Mouse (Mus musculus): ENCODE results near the gene Aspscr1. TPM values are rescaled to one million over a fixed set of nuclear protein-coding genes. Genes with fewer than 3 reads are reported as not detected.
A peak's percentile ranks its signal among the peaks of the same experiment; 100 is the strongest.
"Not testable (repeated sequence)": the region's sequence is repeated elsewhere in the genome, so short reads cannot be mapped to it uniquely, and the experiment has no call there.

Gene Aspscr1
- polyA plus RNA-seq, 1 experiment from 2014 or later = 129 TPM

DNA sequence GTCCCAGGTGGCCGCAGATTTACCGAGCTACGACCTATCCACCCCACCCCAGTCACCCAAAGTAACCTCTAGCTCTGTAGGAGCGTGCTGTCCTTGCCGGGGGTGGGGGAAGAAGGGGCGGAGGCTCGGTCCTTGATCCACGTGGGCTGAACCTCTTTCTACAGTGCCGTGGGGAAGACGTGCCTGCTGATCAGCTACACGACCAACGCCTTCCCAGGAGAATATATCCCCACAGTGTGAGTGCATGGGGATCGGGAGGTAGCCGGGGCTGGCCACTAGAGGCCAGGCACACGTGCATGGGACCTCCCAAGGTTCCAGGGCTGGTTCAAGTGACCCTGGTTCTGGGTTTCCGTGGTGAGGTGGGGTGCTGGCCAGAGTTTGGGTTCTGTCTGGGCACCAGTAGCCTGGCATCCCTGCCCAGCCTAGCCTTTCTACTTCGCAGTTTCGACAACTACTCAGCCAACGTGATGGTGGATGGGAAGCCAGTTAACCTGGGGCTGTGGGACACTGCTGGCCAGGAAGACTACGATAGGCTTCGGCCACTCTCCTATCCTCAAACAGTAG is 49.4 kb downstream of the Aspscr1 start:
- Histone ChIP-seq H3K36me3 (ENCODE audit: control insufficient read depth, insufficient read depth, low read length) (peaks cover 31% of the 10 kb centered on the region), H3K27ac (ENCODE audit: low read depth, low read length) (no peak overlapping the region), H3K4me2 (ENCODE audit: low read length) (peak overlapping the region; percentile 95), H3K9me3 (replicated peaks; ENCODE audit: control insufficient read depth, low read length) (no peaks in the 10 kb centered on the region), H3K4me3 (ENCODE audit: low read depth, low read length) (peak overlapping the region; percentile 64), H3K4me1 (ENCODE audit: control insufficient read depth, insufficient read depth, low read length) (peaks cover 11% of the 10 kb centered on the region), H3K27me3 (replicated peaks; ENCODE audit: control insufficient read depth, insufficient read depth, low read length) (no peaks in the 10 kb centered on the region), H3K9ac (ENCODE audit: low read length) (peak overlapping the region; percentile 84)
- no peak for DNase-seq (ENCODE audit: low spot score)
- no peak for ATAC-seq
- 17% methylated on average over 21 of the region's 21 CpGs for WGBS

DNA sequence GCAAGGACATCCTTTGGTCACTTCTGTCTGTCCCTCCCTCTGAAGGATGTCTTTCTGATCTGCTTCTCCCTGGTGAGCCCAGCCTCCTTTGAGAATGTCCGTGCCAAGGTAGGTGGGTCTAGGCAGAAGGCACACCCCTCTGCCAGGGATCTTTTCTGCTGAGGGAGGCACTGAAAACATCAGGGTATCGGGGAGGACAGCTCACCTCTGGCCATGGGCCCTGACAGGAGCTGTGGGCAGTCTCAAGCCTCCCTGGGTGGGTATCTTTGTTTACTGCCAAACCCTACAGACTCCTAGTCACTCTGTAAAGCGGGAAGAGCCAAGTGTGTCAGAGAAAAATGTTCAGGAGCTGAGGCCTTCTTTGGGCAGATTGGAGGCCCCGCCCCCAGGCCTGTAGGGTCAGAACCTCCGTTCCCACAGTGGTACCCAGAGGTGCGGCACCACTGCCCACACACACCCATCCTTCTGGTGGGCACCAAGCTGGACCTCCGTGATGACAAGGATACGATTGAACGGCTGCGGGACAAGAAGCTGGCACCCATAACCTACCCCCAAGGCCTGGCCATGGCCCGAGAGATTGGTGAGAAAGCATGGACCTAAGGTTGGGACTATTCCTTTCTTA is 50.1 kb downstream of the Aspscr1 start:
- DNase-seq (ENCODE audit: low spot score) (no peak), ATAC-seq (no peak)
- Histone ChIP-seq H3K4me1 (ENCODE audit: control insufficient read depth, insufficient read depth, low read length) (peaks cover 11% of the 10 kb centered on the region), H3K4me2 (ENCODE audit: low read length) (peak overlapping the region; percentile 95; the same call in 1 of the 2 replicates), H3K27me3 (replicated peaks; ENCODE audit: control insufficient read depth, insufficient read depth, low read length) (no peaks in the 10 kb centered on the region), H3K9ac (ENCODE audit: low read length) (peak overlapping the region; percentile 84; the same call in 1 of the 2 replicates), H3K9me3 (replicated peaks; ENCODE audit: control insufficient read depth, low read length) (no peaks in the 10 kb centered on the region), H3K27ac (ENCODE audit: low read depth, low read length) (no peak overlapping the region), H3K36me3 (ENCODE audit: control insufficient read depth, insufficient read depth, low read length) (peaks cover 24% of the 10 kb centered on the region), H3K4me3 (ENCODE audit: low read depth, low read length) (no peak overlapping the region)
- WGBS = 88% methylated on average over 11 of the region's 11 CpGs

DNA sequence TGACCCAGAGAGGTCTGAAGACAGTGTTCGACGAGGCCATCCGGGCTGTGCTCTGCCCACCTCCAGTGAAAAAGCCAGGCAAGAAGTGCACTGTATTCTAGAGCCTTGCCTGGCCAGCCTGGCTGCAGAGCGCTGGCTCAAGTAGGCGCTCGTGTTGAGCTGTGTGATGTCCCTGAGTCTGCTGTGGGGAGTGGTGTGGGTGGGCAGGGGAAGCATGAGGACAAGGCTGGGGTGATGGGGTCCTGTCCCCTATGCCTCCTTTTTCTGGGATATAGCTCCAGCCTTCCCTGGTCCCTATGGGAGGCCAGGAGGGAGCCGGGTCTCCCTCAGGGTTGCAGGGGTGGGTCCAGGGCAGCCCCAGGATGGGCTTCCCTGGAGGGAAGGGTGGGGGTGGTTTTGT is 50.7 kb downstream of the Aspscr1 start:
- H3K9ac ChIP-seq (ENCODE audit: low read length) = no peak overlapping the region
- no peak for ATAC-seq
- H3K9me3 ChIP-seq (replicated peaks; ENCODE audit: control insufficient read depth, low read length) = no peaks in the 10 kb centered on the region
- no peak for DNase-seq (ENCODE audit: low spot score)
- no peak overlapping the region for H3K4me3 ChIP-seq (ENCODE audit: low read depth, low read length)
- peaks cover 17% of the 10 kb centered on the region for H3K36me3 ChIP-seq (ENCODE audit: control insufficient read depth, insufficient read depth, low read length)
- no peaks in the 10 kb centered on the region for H3K27me3 ChIP-seq (replicated peaks; ENCODE audit: control insufficient read depth, insufficient read depth, low read length)
- H3K27ac ChIP-seq (ENCODE audit: low read depth, low read length) = no peak overlapping the region
- H3K4me2 ChIP-seq (ENCODE audit: low read length) = no peak overlapping the region
- H3K4me1 ChIP-seq (ENCODE audit: control insufficient read depth, insufficient read depth, low read length) = peaks cover 11% of the 10 kb centered on the region
- 85% methylated on average over 7 of the region's 7 CpGs for WGBS

DNA sequence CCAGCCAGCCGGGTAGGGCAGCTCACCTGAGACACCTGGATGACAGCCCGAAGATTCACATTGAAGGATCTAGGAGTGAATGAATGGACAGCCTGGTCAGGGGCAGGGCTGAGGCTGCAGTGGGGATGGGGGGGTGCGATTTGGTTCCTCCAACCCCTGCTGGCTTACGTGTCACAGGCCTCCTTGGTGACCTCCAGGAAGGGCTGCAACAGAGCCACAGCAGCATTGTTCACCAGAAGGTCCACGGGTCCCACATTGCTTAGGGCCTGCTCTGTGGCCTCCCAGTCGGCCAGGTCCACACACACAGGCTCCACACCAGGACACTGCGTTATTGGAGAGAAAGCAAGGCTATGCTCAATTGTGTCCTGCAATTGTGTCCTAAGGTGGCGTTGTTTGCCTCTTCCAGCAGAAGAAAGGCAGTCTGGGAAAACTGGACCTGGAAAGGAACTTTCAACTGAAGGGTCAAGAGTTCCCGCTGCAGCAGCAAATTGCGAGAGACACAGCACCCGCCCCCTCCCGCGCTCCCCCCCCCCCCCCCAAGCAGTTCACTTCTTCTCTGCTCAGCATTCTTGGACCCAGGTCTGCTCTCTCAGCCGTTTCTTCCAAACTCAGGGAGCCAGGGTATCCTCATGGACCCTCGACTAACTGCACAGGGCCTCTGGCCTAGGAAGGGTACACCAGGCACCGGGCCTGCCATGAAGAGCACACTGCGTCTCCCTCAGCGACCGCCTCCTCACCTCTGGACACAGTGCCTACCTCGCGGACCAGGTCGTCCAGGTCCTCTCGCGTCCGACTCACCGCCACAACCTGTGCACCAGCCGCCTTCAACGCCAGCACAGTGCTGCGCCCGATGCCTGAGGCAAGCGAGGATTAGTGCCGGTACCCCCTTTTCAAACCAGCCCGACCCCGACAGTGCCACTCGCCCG is 53.7 kb downstream of the Aspscr1 start:
- Histone ChIP-seq H3K4me1 (ENCODE audit: control insufficient read depth, insufficient read depth, low read length) (peaks cover 9% of the 10 kb centered on the region), H3K9ac (ENCODE audit: low read length) (peak overlapping the region; percentile 60), H3K9me3 (replicated peaks; ENCODE audit: control insufficient read depth, low read length) (no peaks in the 10 kb centered on the region), H3K27ac (ENCODE audit: low read depth, low read length) (no peak overlapping the region), H3K36me3 (ENCODE audit: control insufficient read depth, insufficient read depth, low read length) (0 out of 2 replicates have a peak, but pooled peaks cover 4% of the 10 kb centered on the region), H3K4me2 (ENCODE audit: low read length) (peak overlapping the region; percentile 86), H3K27me3 (replicated peaks; ENCODE audit: control insufficient read depth, insufficient read depth, low read length) (no peaks in the 10 kb centered on the region), H3K4me3 (ENCODE audit: low read depth, low read length) (peak overlapping the region; percentile 46)
- ATAC-seq = 0 out of 2 replicates have a peak, but pooled peaks have one; percentile 12
- no peak for DNase-seq (ENCODE audit: low spot score)
- 20% methylated on average over 34 of the region's 36 CpGs for WGBS

DNA sequence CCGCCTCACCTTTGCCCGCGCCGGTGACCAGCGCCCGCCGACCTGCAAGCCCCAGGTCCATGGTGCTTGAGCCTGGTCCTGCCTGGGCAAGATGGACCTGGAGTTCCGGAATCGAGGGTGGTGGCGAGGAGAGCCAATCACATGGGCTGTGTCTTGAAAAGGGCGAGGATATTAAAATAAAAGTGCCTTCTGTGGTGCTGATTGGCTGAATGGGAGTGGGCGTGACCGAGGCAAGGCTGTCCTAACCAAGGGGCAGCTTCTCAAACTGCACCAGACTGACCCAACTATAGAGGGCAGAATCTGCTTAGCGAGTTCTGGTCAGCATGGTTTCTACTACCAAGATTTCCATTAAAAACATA is 54.4 kb downstream of the Aspscr1 start, which contains the start of gene Dcxr:
Gene Dcxr, minus strand, starts transcription at position 113 of the 359 bp plus-strand sequence.
- peaks cover 4% of the 10 kb centered on the region; the same call in 1 of the 2 replicates for H3K4me1 ChIP-seq (ENCODE audit: control insufficient read depth, insufficient read depth, low read length)
- H3K9ac ChIP-seq (ENCODE audit: low read length) = peak within 1 kb of the TSS; percentile 60
- H3K4me3 ChIP-seq (ENCODE audit: low read depth, low read length) = peak within 1 kb of the TSS; percentile 46
- H3K9me3 ChIP-seq (replicated peaks; ENCODE audit: control insufficient read depth, low read length) = no peaks in the 10 kb centered on the region
- 0 out of 2 replicates have a peak, but pooled peaks cover 4% of the 10 kb centered on the region for H3K36me3 ChIP-seq (ENCODE audit: control insufficient read depth, insufficient read depth, low read length)
- H3K27ac ChIP-seq (ENCODE audit: low read depth, low read length) = no peak within 1 kb of the TSS
- DNase-seq (ENCODE audit: low spot score) = peak; percentile 83
- under 1% methylated on average over 14 of the region's 14 CpGs for WGBS
- H3K27me3 ChIP-seq (replicated peaks; ENCODE audit: control insufficient read depth, insufficient read depth, low read length) = no peaks in the 10 kb centered on the region
- peak within 1 kb of the TSS; percentile 86 for H3K4me2 ChIP-seq (ENCODE audit: low read length)
- ATAC-seq = peak; percentile 81

DNA sequence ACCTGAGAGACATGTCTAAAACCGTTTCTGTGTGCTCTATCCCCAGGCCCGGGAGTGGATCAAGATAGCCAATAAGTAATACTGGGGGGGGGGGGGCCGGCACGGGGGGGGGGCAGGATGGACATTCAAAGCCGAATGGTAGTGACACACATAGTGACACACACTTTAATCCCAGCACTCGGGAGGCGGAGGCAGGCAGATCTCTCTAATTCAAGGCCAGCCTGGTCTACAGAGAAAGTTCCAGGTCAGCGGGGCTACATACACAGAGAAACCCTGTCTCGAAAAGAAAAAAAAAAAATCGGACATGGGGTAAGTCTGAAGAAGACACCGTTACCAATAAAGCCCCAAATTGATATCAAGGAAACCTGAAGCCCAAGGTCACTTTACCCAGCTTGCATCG is 54.8 kb downstream of the Aspscr1 start:
- Histone ChIP-seq H3K4me3 (ENCODE audit: low read depth, low read length) (no peak overlapping the region), H3K36me3 (ENCODE audit: control insufficient read depth, insufficient read depth, low read length) (0 out of 2 replicates have a peak, but pooled peaks cover 4% of the 10 kb centered on the region)
- ATAC-seq = no peak

DNA sequence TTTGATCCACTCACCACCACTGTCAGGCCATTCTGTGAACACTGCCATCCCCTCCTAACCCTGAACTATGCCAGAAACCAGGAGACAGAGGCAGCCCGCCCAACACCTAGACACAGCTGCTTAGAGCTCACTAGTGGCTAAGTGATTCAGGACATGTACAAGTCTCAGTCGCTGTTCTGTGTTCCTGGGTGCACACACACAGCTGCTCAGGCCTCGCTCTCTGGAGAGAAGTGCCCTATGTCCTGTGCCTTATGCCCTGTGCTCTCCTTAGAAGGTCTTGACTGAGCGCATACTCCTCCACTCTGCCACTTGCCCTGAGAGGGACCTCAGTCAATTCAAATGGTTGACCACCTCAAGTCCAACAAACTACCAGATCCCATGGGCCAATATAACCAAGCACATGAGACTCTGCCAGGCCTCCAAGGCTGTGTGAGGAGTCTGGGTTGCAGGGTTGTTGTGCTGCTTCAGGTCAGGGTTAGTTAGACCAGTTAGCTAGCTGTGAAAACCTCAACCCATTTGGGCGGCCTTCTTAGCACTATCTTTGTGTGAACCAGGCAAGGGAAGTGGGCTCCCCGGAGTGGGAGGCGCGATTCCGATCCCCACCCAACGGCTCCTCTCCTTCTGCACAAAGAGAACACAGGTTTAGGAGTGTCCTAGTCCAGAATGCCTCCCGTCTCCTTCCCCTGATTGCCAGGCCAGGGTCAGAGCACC is 55.9 kb downstream of the Aspscr1 start:
- DNase-seq (ENCODE audit: low spot score) (no peak), ATAC-seq (no peak)
- no peak overlapping the region for H3K27ac ChIP-seq (ENCODE audit: low read depth, low read length)
- no peaks in the 10 kb centered on the region for H3K9me3 ChIP-seq (replicated peaks; ENCODE audit: control insufficient read depth, low read length)
- H3K4me1 ChIP-seq (ENCODE audit: control insufficient read depth, insufficient read depth, low read length) = peaks cover 4% of the 10 kb centered on the region; the same call in 1 of the 2 replicates
- WGBS = 68% methylated on average over 11 of the region's 11 CpGs
- 0 out of 2 replicates have a peak, but pooled peaks cover under 1% of the 10 kb centered on the region for H3K36me3 ChIP-seq (ENCODE audit: control insufficient read depth, insufficient read depth, low read length)
- H3K4me2 ChIP-seq (ENCODE audit: low read length) = no peak overlapping the region
- no peaks in the 10 kb centered on the region for H3K27me3 ChIP-seq (replicated peaks; ENCODE audit: control insufficient read depth, insufficient read depth, low read length)
- H3K4me3 ChIP-seq (ENCODE audit: low read depth, low read length) = no peak overlapping the region
- no peak overlapping the region for H3K9ac ChIP-seq (ENCODE audit: low read length)

More for the DNA sequence above, 54.8 kb downstream of the Aspscr1 start:
- no peaks in the 10 kb centered on the region for H3K9me3 ChIP-seq (replicated peaks; ENCODE audit: control insufficient read depth, low read length)
- WGBS = 61% methylated on average over 12 of the region's 12 CpGs
- DNase-seq (ENCODE audit: low spot score) = no peak
- no peak overlapping the region for H3K9ac ChIP-seq (ENCODE audit: low read length)
- peaks cover 4% of the 10 kb centered on the region; the same call in 1 of the 2 replicates for H3K4me1 ChIP-seq (ENCODE audit: control insufficient read depth, insufficient read depth, low read length)
- H3K4me2 ChIP-seq (ENCODE audit: low read length) = peak overlapping the region; percentile 86
- H3K27me3 ChIP-seq (replicated peaks; ENCODE audit: control insufficient read depth, insufficient read depth, low read length) = no peaks in the 10 kb centered on the region
- H3K27ac ChIP-seq (ENCODE audit: low read depth, low read length) = no peak overlapping the region

DNA sequence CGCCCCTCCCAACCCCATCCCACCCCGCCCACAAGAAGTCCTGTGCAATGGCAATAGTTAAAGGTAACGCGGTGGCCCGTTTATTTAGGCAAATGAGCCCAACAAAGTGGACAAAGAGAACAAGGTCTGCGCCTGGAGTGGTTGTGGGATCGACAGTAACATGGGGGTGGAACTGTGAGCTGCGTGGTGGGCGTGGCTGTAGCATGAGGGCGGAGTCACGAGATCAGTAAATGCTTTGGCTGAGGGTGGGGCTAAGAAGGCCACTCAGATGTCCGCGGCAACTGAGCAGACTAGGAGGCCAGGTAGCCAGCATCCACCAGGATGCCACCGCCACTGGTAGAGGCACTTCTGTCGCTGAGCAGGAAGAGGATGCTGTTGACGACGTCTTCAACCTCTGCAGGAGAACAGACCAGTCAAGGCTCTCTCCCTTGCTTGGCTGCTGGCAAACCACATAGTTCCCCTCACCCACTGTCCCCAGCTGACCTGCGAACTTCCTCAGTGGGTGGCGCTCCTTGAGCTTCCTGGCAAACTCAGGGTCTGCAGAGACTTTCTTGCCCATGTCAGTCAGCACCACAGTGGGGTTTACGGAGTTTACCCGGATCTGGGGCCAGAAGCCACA is 56.8 kb downstream of the Aspscr1 start:
- not testable (repeated sequence) for H3K4me3 ChIP-seq (ENCODE audit: low read depth, low read length); H3K9ac ChIP-seq (ENCODE audit: low read length); H3K4me1 ChIP-seq (ENCODE audit: control insufficient read depth, insufficient read depth, low read length); H3K9me3 ChIP-seq (replicated peaks; ENCODE audit: control insufficient read depth, low read length); H3K36me3 ChIP-seq (ENCODE audit: control insufficient read depth, insufficient read depth, low read length); H3K27ac ChIP-seq (ENCODE audit: low read depth, low read length); H3K27me3 ChIP-seq (replicated peaks; ENCODE audit: control insufficient read depth, insufficient read depth, low read length)
- peak overlapping the region; percentile 28; the same call in 1 of the 2 replicates for H3K4me2 ChIP-seq (ENCODE audit: low read length)
- ATAC-seq (peak; percentile 47; the same call in 1 of the 2 replicates), DNase-seq (ENCODE audit: low spot score) (peak; percentile 40)
- 1% methylated on average over 17 of the region's 21 CpGs for WGBS
